Mouse (Mus musculus): ENCODE results near the gene Gsc2. TPM values are rescaled to one million over a fixed set of nuclear protein-coding genes. Genes with fewer than 3 reads are reported as not detected.

Gsc2 gene
- total and polyA plus RNA-seq, 3 experiments = not detected

DNA sequence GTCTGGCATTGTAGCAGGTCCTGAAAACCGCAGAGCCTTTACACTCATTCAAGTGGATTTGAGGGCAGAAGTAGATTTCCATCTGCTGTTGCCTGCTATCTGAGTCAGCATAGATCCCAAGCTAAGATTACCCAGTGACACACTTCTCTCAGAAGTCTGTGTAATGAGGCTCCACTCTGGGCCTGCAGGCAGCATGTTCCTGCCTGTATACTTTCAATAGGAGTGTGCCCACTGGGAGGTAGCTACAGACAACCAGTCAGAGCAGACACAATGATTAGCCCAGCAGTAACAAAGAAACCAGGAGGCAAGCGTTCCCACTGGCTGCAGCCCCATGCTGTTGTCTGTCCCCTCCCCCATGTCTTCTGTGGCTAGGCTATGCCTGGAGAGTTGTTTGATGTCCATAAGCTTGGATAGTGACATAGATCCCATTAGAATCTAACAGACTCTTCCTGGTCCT, 34.6 kb upstream of the Gsc2 start:
- H3K4me1 ChIP-seq (ENCODE audit: control insufficient read depth in 1 of 2, insufficient read depth in 2 of 2) = peaks cover 0 to 6% of the 10 kb centered on the region in 2 experiments; a peak in 1 of 4 replicates
- in situ Hi-C loops (cut with MboI; ENCODE audit: low pct_ligation_motif_present, low pct_unique_long_range_greater_than_20kb, low sequenced_read_pairs) (no loop called here), dilution Hi-C loops (cut with MboI; ENCODE audit: extremely low pct_ligation_motif_present, extremely low pct_unique_long_range_greater_than_20kb, low sequenced_read_pairs) (no loop called here)
- H3K4me2 ChIP-seq (ENCODE audit: insufficient read depth, low read depth, poor library complexity, severe bottlenecking) = no peak overlapping the region
- DNase-seq (ENCODE audit: extremely low read depth) = no peak
- no peaks in the 10 kb centered on the region for H3K36me3 ChIP-seq (replicated peaks in 1 of 2; ENCODE audit: control insufficient read depth in 1 of 2, insufficient read depth in 1 of 2, low read length in 1 of 2)
- H3K4me3 ChIP-seq (replicated peaks in 1 of 3; ENCODE audit: low read depth in 2 of 3, low read length in 2 of 3, poor library complexity in 1 of 3) = no peak overlapping the region
- no peak overlapping the region for H3K9ac ChIP-seq (ENCODE audit: insufficient read depth, low read depth)
- no peak for TF ChIP-seq SIN3A (IDR thresholded peaks at IDR 0.05; ENCODE audit: low read length)
- no peak for TF ChIP-seq ZMIZ1 (IDR thresholded peaks at IDR 0.05; ENCODE audit: low read depth, low read length)
- no peak for TF ChIP-seq NRF1 (IDR thresholded peaks at IDR 0.05; ENCODE audit: low read depth, low read length)
- TF ChIP-seq CHD2 (IDR thresholded peaks at IDR 0.05; ENCODE audit: low read length) = no peak
- TF ChIP-seq CTCF (conservative IDR thresholded peaks at IDR 0.05 in 1 of 2, IDR thresholded peaks at IDR 0.05 in 1 of 2; ENCODE audit: low read depth in 2 of 2, low read length in 2 of 2) = no peak
- no peak for TF ChIP-seq GABPA (IDR thresholded peaks at IDR 0.05; ENCODE audit: insufficient replicate concordance, low read depth, low read length)
- TF ChIP-seq MAX (IDR thresholded peaks at IDR 0.05; ENCODE audit: low read length) = no peak
- no peak for TF ChIP-seq ZNF384 (IDR thresholded peaks at IDR 0.05; ENCODE audit: low read depth, low read length)
- no peak for TF ChIP-seq EP300 (IDR thresholded peaks at IDR 0.05; ENCODE audit: low read length)
- no peak for TF ChIP-seq TCF12 (IDR thresholded peaks at IDR 0.05; ENCODE audit: low read depth, low read length)
- TF ChIP-seq BHLHE40 (IDR thresholded peaks at IDR 0.05; ENCODE audit: low read depth, low read length) = no peak
- TF ChIP-seq HCFC1 (IDR thresholded peaks at IDR 0.05; ENCODE audit: low read depth, low read length) = no peak
- no peak for TF ChIP-seq MEF2A (IDR thresholded peaks at IDR 0.05; ENCODE audit: borderline replicate concordance, low read depth, low read length)
- TF ChIP-seq RAD21 (IDR thresholded peaks at IDR 0.05; ENCODE audit: low read depth, low read length) = no peak
- TF ChIP-seq RCOR1 (conservative IDR thresholded peaks at IDR 0.05; ENCODE audit: low read depth, low read length) = no peak
- TF ChIP-seq KAT2A (IDR thresholded peaks at IDR 0.05; ENCODE audit: insufficient replicate concordance, low read length) = no peak
- TF ChIP-seq ZKSCAN1 (IDR thresholded peaks at IDR 0.05; ENCODE audit: borderline replicate concordance, low read depth, low read length) = no peak
- H3K79me2 ChIP-seq (replicated peaks; ENCODE audit: control insufficient read depth, extremely low read depth, insufficient read depth, poor library complexity, severe bottlenecking) = no peaks in the 10 kb centered on the region
- peaks cover 5% of the 10 kb centered on the region for H3K9me3 ChIP-seq (replicated peaks; ENCODE audit: low read length)
- peaks cover 48% of the 10 kb centered on the region for H3K27me3 ChIP-seq (replicated peaks)
- H3K27ac ChIP-seq (ENCODE audit: insufficient read depth, low read depth) = no peak overlapping the region

DNA sequence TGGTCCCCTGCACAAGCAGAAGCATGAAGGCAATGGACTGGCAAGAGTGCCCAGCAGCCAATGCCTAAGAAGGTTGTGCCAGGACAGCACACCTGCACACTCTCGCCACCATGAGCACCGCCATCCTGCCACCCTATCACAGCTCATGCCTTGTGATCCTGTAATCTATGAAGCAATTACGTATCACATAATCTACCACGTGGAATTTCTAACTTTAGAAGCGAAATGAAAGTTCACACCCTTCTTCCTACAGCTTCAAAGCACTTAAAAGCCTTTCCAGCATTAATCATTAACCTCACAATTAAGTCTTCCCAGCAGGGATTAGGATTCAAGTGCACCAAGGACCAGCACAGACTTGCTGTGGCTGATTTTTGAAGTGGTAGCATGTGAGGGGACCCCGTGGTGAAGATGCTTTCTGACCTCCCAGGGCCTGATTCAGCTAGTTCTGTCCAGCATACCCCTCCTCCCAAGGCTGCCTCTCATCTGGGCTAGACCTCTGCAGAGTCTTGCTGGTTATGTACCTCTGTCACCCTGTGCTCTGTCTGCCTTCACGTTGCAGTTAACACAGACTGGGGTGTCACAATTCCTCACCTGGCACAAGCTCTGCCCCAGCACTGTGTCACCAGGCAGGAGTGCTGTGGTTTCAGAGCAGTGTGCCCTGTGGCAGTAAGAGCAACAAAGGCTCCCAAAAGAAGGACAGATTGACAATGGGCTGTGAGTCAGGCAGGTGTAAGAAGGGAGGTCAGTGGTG, 30.4 kb upstream of the Gsc2 start:
- TF ChIP-seq UBTF (IDR thresholded peaks at IDR 0.05; ENCODE audit: low read depth, low read length) (no peak), GABPA (IDR thresholded peaks at IDR 0.05; ENCODE audit: insufficient replicate concordance, low read depth, low read length) (no peak), NELFE (IDR thresholded peaks at IDR 0.05; ENCODE audit: low read depth, low read length) (no peak), RCOR1 (conservative IDR thresholded peaks at IDR 0.05; ENCODE audit: low read depth, low read length) (no peak), CTCF (conservative IDR thresholded peaks at IDR 0.05 in 1 of 2, IDR thresholded peaks at IDR 0.05 in 1 of 2; ENCODE audit: low read depth in 2 of 2, low read length in 2 of 2) (no peak), CHD2 (IDR thresholded peaks at IDR 0.05; ENCODE audit: low read length) (no peak), EP300 (IDR thresholded peaks at IDR 0.05; ENCODE audit: low read length) (no peak), TCF12 (IDR thresholded peaks at IDR 0.05; ENCODE audit: low read depth, low read length) (no peak), MYC (IDR thresholded peaks at IDR 0.05; ENCODE audit: low read depth, low read length) (no peak), MAFK (IDR thresholded peaks at IDR 0.05; ENCODE audit: insufficient replicate concordance, low read length) (no peak), NRF1 (IDR thresholded peaks at IDR 0.05; ENCODE audit: low read depth, low read length) (no peak), MEF2A (IDR thresholded peaks at IDR 0.05; ENCODE audit: borderline replicate concordance, low read depth, low read length) (no peak), JUND (conservative IDR thresholded peaks at IDR 0.05; ENCODE audit: low read depth, low read length) (no peak), PAX5 (IDR thresholded peaks at IDR 0.05; ENCODE audit: low read length) (no peak), MXI1 (IDR thresholded peaks at IDR 0.05; ENCODE audit: low read depth, low read length) (no peak), MAX (IDR thresholded peaks at IDR 0.05; ENCODE audit: low read length) (no peak), POLR2A (IDR thresholded peaks at IDR 0.05; ENCODE audit: low read depth, low read length) (no peak), CHD1 (IDR thresholded peaks at IDR 0.05; ENCODE audit: low read depth, low read length) (no peak), MAZ (IDR thresholded peaks at IDR 0.05; ENCODE audit: low read depth, low read length) (no peak)
- Histone ChIP-seq H3K4me3 (replicated peaks in 1 of 3; ENCODE audit: low read depth in 2 of 3, low read length in 2 of 3, poor library complexity in 1 of 3) (no peak overlapping the region), H3K9me3 (replicated peaks; ENCODE audit: low read length) (no peaks in the 10 kb centered on the region), H3K27ac (ENCODE audit: insufficient read depth, low read depth) (no peak overlapping the region; the same call in 1 of the 2 replicates), H3K4me1 (ENCODE audit: control insufficient read depth in 1 of 2, insufficient read depth in 2 of 2) (peaks cover 0 to 6% of the 10 kb centered on the region in 2 experiments; a peak in 1 of 4 replicates), H3K27me3 (replicated peaks) (peaks cover 52% of the 10 kb centered on the region), H3K9ac (ENCODE audit: insufficient read depth, low read depth) (no peak overlapping the region), H3K36me3 (replicated peaks in 1 of 2; ENCODE audit: control insufficient read depth in 1 of 2, insufficient read depth in 1 of 2, low read length in 1 of 2) (no peaks in the 10 kb centered on the region), H3K4me2 (ENCODE audit: insufficient read depth, low read depth, poor library complexity, severe bottlenecking) (no peak overlapping the region), H3K79me2 (replicated peaks; ENCODE audit: control insufficient read depth, extremely low read depth, insufficient read depth, poor library complexity, severe bottlenecking) (no peaks in the 10 kb centered on the region)
- DNase-seq (ENCODE audit: extremely low read depth) = no peak
- in situ Hi-C loops (cut with MboI; ENCODE audit: low pct_ligation_motif_present, low pct_unique_long_range_greater_than_20kb, low sequenced_read_pairs) = no loop called here
- dilution Hi-C loops (cut with MboI; ENCODE audit: extremely low pct_ligation_motif_present, extremely low pct_unique_long_range_greater_than_20kb, low sequenced_read_pairs) = no loop called here
